Mouse (Mus musculus): ENCODE data around the gene Gm17581.

GRCm38 (mm10) chr2:155726302-155726701, 9.4 kb downstream of the Gm17581 start:
- no peak for TF ChIP-seq CTCF (IDR thresholded peaks at IDR 0.05; ENCODE audit: borderline replicate concordance, insufficient read depth, low read length)
- no peak for TF ChIP-seq POLR2A (IDR thresholded peaks at IDR 0.05; ENCODE audit: low read depth, low read length)
